Mouse (Mus musculus): ENCODE results near the gene Atp6v0c. TPM values are rescaled to one million over a fixed set of nuclear protein-coding genes. Genes with fewer than 3 reads are reported as not detected.

Gene Atp6v0c
- polyA plus RNA-seq, 1 experiment from 2014 or later = 522 TPM

DNA sequence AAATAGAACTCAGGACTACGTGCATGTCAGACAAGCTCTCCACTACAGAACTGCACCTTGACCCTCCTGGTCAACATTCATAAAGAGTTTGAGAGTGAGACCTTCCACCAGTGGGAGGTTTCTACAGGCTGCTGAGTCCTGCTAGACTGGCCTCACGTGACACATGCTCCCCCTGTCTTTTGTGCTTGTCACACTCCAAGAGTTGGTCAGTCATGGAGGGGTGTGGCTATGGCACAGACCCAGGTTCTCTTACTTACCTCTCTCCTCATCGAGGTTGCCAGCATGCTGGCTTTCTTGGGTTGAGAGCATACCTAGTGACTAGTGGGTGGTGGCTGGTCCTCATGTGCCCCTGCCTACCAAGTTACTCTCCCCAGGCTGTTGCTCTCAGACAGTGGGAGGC lies 15.0 kb downstream of the Atp6v0c start:
- no peak for ATAC-seq (replicated peaks; ENCODE audit: extremely low read depth, insufficient read depth, low FRiP score)
- Histone ChIP-seq H3K9ac (ENCODE audit: low read length) (no peak overlapping the region), H3K4me1 (ENCODE audit: control insufficient read depth, insufficient read depth, low read length) (peaks cover 4% of the 10 kb centered on the region; the same call in 1 of the 2 replicates), H3K4me3 (ENCODE audit: low read length) (no peak overlapping the region), H3K9me3 (replicated peaks; ENCODE audit: control insufficient read depth, low read length) (no peaks in the 10 kb centered on the region), H3K4me2 (ENCODE audit: low read depth, low read length) (no peak overlapping the region), H3K36me3 (ENCODE audit: control insufficient read depth, insufficient read depth) (no peaks in the 10 kb centered on the region; the same call in 1 of the 2 replicates), H3K27ac (ENCODE audit: low read length) (no peak overlapping the region), H3K27me3 (ENCODE audit: control insufficient read depth, insufficient read depth, low read length) (no peaks in the 10 kb centered on the region)
- WGBS = 52% methylated on average over 3 of the region's 3 CpGs

DNA sequence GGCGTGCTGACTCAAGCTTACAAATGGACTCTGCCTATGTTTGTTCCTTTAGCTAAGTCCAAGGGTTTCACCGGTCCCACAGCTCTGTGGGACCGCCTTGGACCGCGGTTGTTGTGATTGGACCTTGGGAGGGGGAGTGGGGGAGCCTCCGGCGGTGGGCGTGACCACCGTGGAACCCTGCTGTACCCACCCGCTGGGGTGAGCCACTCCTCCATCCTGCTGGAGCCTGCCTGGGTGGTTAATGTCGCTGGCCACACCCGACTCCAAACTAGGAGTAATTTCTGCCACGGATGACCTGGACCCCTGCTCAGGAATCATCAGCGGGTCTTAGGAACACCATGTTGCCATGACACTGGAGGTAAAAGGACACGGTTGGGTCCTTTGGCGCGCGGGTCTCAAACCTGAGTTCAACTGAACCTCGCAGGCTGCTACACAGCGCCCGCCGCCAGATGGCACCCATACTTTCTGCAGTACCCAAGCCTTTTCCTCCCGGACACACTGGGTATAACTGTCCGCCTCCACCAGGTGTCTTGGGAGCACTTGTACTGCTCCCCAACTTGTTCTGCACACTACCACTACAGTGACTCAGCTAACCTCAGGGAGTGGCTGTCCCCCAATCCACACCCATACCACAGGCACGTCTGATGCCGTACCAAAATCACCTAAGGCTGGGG lies 17.5 kb downstream of the Atp6v0c start:
- H3K4me2 ChIP-seq (ENCODE audit: low read depth, low read length) = peak overlapping the region; percentile 80
- WGBS = 2% methylated on average over 26 of the region's 26 CpGs
- H3K9me3 ChIP-seq (replicated peaks; ENCODE audit: control insufficient read depth, low read length) = no peaks in the 10 kb centered on the region
- H3K27me3 ChIP-seq (ENCODE audit: control insufficient read depth, insufficient read depth, low read length) = no peaks in the 10 kb centered on the region
- H3K4me1 ChIP-seq (ENCODE audit: control insufficient read depth, insufficient read depth, low read length) = peaks cover 4% of the 10 kb centered on the region; the same call in 1 of the 2 replicates
- H3K27ac ChIP-seq (ENCODE audit: low read length) = no peak overlapping the region
- no peaks in the 10 kb centered on the region; the same call in 1 of the 2 replicates for H3K36me3 ChIP-seq (ENCODE audit: control insufficient read depth, insufficient read depth)
- H3K9ac ChIP-seq (ENCODE audit: low read length) = peak overlapping the region; percentile 58
- ATAC-seq (replicated peaks; ENCODE audit: extremely low read depth, insufficient read depth, low FRiP score) = peak; percentile 90
- H3K4me3 ChIP-seq (ENCODE audit: low read length) = peak overlapping the region; percentile 52

DNA sequence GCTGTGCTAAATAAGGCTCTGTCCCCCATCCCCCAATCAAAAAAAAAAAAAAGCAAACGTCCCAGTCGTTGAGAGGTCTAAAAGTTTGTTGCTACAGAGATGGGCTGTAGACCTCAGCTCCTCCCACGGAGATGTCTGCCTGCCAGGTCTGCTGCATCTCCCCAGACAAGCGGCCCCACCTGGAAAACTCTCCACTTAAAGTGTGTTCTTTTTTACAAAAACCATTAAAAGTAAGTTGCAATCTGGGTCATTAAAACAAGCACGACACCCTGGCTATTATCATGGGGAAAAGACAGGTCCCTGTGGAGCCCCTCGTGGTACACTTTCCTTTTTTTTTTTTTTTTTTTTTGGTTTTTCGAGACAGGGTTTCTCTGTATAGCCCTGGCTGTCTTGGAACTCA lies 18.1 kb downstream of the Atp6v0c start:
- Histone ChIP-seq H3K4me1 (ENCODE audit: control insufficient read depth, insufficient read depth, low read length) (peaks cover 4% of the 10 kb centered on the region; the same call in 1 of the 2 replicates), H3K9ac (ENCODE audit: low read length) (peak overlapping the region; percentile 58), H3K27me3 (ENCODE audit: control insufficient read depth, insufficient read depth, low read length) (no peaks in the 10 kb centered on the region), H3K4me3 (ENCODE audit: low read length) (peak overlapping the region; percentile 52), H3K4me2 (ENCODE audit: low read depth, low read length) (peak overlapping the region; percentile 80), H3K27ac (ENCODE audit: low read length) (no peak overlapping the region), H3K36me3 (ENCODE audit: control insufficient read depth, insufficient read depth) (no peaks in the 10 kb centered on the region), H3K9me3 (replicated peaks; ENCODE audit: control insufficient read depth, low read length) (no peaks in the 10 kb centered on the region)
- ATAC-seq (replicated peaks; ENCODE audit: extremely low read depth, insufficient read depth, low FRiP score) = no peak
- WGBS = 11% methylated on average over 7 of the region's 7 CpGs

DNA sequence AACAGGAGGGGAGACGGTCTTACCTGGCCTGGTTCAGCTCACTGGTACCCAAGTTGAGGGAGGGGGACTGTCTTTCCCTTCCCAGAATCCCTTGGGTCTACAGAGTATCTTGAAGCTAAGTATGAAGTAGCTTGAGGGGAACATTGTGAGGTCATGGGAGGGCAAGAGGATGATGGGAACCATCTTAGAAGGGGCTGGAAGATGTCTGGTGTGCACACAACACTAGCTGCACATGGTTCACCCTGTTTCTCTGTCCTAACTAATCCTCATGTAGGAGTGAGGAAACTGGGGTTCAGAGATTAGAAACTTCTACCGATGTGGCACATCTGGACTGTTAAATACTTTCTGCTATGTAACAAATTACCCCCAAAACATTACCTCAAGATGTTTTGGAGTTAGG lies 18.7 kb downstream of the Atp6v0c start, which contains the start of gene Pdpk1:
TSS of gene Pdpk1 (minus strand) at position 101 of the 400 bp plus-strand sequence.
- no peaks in the 10 kb centered on the region for H3K36me3 ChIP-seq (ENCODE audit: control insufficient read depth, insufficient read depth)
- peak within 1 kb of the TSS; percentile 52 for H3K4me3 ChIP-seq (ENCODE audit: low read length)
- no peaks in the 10 kb centered on the region for H3K9me3 ChIP-seq (replicated peaks; ENCODE audit: control insufficient read depth, low read length)
- no peak for ATAC-seq (replicated peaks; ENCODE audit: extremely low read depth, insufficient read depth, low FRiP score)
- H3K9ac ChIP-seq (ENCODE audit: low read length) = peak within 1 kb of the TSS; percentile 58
- peak within 1 kb of the TSS; percentile 80 for H3K4me2 ChIP-seq (ENCODE audit: low read depth, low read length)
- H3K4me1 ChIP-seq (ENCODE audit: control insufficient read depth, insufficient read depth, low read length) = peaks cover 4% of the 10 kb centered on the region; the same call in 1 of the 2 replicates
- H3K27ac ChIP-seq (ENCODE audit: low read length) = no peak within 1 kb of the TSS
- 85% methylated on average over 2 of the region's 2 CpGs for WGBS
- H3K27me3 ChIP-seq (ENCODE audit: control insufficient read depth, insufficient read depth, low read length) = no peaks in the 10 kb centered on the region

DNA sequence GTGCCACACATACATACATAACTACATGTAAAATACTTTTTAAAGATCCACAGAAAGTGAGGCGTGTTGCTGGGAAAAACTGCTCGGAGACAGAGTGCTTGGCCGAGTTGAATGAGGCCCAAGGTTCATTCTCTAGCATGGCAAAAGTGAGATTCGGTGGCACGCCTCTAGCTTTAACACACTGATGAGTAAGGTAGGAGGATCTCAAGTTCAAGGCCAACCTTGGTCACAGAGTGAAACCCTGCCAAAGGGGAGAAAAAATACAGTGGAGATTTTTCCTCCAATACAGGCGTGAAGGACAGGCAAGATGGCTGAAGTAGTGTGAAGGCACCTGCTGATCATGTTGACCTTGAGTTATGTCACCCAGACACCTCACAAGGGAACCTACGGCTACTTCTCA lies 20.1 kb downstream of the Atp6v0c start:
- Histone ChIP-seq H3K27ac (ENCODE audit: low read length) (no peak overlapping the region), H3K9ac (ENCODE audit: low read length) (no peak overlapping the region), H3K4me2 (ENCODE audit: low read depth, low read length) (no peak overlapping the region), H3K4me3 (ENCODE audit: low read length) (no peak overlapping the region), H3K36me3 (ENCODE audit: control insufficient read depth, insufficient read depth) (no peaks in the 10 kb centered on the region), H3K4me1 (ENCODE audit: control insufficient read depth, insufficient read depth, low read length) (peaks cover 4% of the 10 kb centered on the region; the same call in 1 of the 2 replicates), H3K9me3 (replicated peaks; ENCODE audit: control insufficient read depth, low read length) (no peaks in the 10 kb centered on the region), H3K27me3 (ENCODE audit: control insufficient read depth, insufficient read depth, low read length) (no peaks in the 10 kb centered on the region)
- 86% methylated on average over 7 of the region's 7 CpGs for WGBS
- ATAC-seq (replicated peaks; ENCODE audit: extremely low read depth, insufficient read depth, low FRiP score) = no peak

DNA sequence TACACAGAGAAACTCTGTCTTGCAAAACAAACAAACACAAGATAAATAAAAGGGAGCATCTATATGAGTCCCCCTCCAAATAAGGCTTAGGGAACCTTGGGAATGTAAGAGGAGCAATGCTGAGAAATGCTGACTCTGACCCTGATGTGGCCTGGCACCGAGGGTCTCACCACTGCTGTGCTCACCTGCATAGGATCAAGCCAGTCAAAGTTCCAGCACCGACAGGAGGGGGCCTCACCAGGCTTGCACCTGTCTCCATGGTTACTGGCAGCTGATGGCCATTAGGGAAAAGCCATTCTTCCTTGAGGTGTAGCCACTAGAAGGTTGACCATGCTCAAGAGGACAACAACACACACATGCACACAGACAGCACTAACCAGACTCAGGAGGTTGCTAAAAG lies 26.6 kb downstream of the Atp6v0c start:
- no peak for ATAC-seq (replicated peaks; ENCODE audit: extremely low read depth, insufficient read depth, low FRiP score)
- H3K4me3 ChIP-seq (ENCODE audit: low read length) = no peak overlapping the region
- WGBS = 34% methylated on average over 2 of the region's 2 CpGs
- no peaks in the 10 kb centered on the region for H3K36me3 ChIP-seq (ENCODE audit: control insufficient read depth, insufficient read depth)
- H3K9me3 ChIP-seq (replicated peaks; ENCODE audit: control insufficient read depth, low read length) = no peaks in the 10 kb centered on the region
- no peak overlapping the region for H3K4me2 ChIP-seq (ENCODE audit: low read depth, low read length)
- no peak overlapping the region for H3K27ac ChIP-seq (ENCODE audit: low read length)
- peaks cover 16% of the 10 kb centered on the region for H3K4me1 ChIP-seq (ENCODE audit: control insufficient read depth, insufficient read depth, low read length)
- no peak overlapping the region for H3K9ac ChIP-seq (ENCODE audit: low read length)
- H3K27me3 ChIP-seq (ENCODE audit: control insufficient read depth, insufficient read depth, low read length) = no peaks in the 10 kb centered on the region

DNA sequence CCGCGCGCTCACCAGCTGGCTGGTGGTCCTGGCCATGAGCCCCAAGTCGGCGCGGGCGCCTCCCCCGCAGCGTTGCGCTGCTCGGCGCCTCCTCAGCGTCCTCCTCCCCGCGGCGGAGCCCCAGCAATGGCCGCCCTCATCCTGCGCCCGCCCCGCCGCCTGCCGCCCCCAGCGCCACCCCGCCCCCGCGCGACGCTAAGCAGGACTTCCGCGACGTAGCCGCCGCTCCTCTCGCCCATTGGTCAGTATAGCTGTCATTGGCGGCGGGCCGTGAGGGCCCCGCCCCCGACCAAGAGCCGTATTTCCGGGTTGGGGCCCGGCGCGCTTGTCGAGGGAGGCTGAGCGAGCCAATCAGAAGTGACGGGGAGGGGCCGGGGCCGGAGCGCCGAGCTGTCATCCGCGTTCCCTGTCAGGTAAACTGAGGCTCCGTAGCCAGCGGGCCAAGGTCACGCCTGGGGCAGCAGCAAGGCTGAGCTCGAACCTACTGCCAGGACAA lies 28.0 kb downstream of the Atp6v0c start:
- peak overlapping the region; percentile 74 for H3K4me2 ChIP-seq (ENCODE audit: low read depth, low read length)
- peak overlapping the region; percentile 95 for H3K9ac ChIP-seq (ENCODE audit: low read length)

DNA sequence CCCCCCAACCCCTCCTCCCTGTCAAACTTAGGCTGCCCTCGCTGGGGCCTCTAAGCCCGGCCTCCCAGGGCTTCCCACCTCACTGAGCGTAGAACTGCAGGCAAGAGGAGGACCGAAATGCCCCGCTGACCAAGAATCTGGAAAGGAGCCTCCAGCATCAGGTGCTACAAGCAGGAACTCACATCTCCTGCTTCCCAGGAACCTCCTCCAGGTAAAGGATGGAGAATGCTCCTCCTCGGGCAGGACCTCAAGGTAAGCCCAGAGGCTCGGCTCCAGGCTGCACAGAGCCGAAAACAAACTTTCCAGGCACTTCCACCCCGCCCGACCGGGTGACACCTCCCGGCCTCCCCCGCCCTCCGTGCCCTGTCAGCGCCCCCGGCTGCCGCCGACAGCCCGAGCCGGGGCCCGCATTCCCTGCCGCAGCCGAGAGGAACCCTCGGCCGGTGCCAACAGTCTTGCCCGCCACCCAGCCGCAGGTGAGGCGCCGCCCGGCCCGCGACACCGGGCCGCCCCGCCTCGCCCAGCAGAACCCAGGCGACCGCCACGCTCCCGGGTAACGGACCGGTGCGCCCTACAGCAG lies 28.6 kb downstream of the Atp6v0c start:
- ATAC-seq (replicated peaks; ENCODE audit: extremely low read depth, insufficient read depth, low FRiP score) = peak; percentile 52
- under 1% methylated on average over 35 of the region's 43 CpGs for WGBS
- H3K36me3 ChIP-seq (ENCODE audit: control insufficient read depth, insufficient read depth) = no peaks in the 10 kb centered on the region
- peak overlapping the region; percentile 95 for H3K9ac ChIP-seq (ENCODE audit: low read length)
- peaks cover 23% of the 10 kb centered on the region for H3K4me1 ChIP-seq (ENCODE audit: control insufficient read depth, insufficient read depth, low read length)
- peak overlapping the region; percentile 69 for H3K4me2 ChIP-seq (ENCODE audit: low read depth, low read length)
- H3K27ac ChIP-seq (ENCODE audit: low read length) = peak overlapping the region; percentile 92
- no peaks in the 10 kb centered on the region for H3K27me3 ChIP-seq (ENCODE audit: control insufficient read depth, insufficient read depth, low read length)
- H3K9me3 ChIP-seq (replicated peaks; ENCODE audit: control insufficient read depth, low read length) = no peaks in the 10 kb centered on the region
- peak overlapping the region; percentile 89 for H3K4me3 ChIP-seq (ENCODE audit: low read length)

More for the DNA sequence above, 28.0 kb downstream of the Atp6v0c start:
- no peaks in the 10 kb centered on the region for H3K27me3 ChIP-seq (ENCODE audit: control insufficient read depth, insufficient read depth, low read length)
- peak; percentile 97 for ATAC-seq (replicated peaks; ENCODE audit: extremely low read depth, insufficient read depth, low FRiP score)
- H3K4me1 ChIP-seq (ENCODE audit: control insufficient read depth, insufficient read depth, low read length) = peaks cover 23% of the 10 kb centered on the region
- peak overlapping the region; percentile 92 for H3K27ac ChIP-seq (ENCODE audit: low read length)
- H3K9me3 ChIP-seq (replicated peaks; ENCODE audit: control insufficient read depth, low read length) = no peaks in the 10 kb centered on the region
- WGBS = under 1% methylated on average over 55 of the region's 57 CpGs
- peak overlapping the region; percentile 89 for H3K4me3 ChIP-seq (ENCODE audit: low read length)
- H3K36me3 ChIP-seq (ENCODE audit: control insufficient read depth, insufficient read depth) = no peaks in the 10 kb centered on the region

DNA sequence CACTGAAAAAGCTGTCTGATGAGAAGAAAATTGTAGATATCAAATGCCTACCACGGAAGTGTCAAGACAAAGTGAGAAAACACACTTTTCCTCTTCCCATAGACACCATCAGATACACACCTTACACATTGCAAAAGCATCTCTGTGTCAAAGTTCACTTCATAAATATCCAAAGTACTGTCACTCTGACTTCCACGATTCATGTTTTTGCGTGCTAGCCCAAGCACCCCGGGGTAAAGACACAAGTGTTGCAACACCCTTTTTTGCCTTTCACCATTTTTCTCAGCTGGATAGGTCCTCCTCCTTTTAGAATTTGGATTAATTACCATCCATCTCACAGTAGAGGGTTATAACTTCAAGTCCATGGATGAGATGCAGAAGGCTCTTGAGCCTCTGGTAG lies 29.5 kb downstream of the Atp6v0c start:
- 82% methylated on average over 4 of the region's 4 CpGs for WGBS

More for the DNA sequence above, 29.5 kb downstream of the Atp6v0c start:
- no peaks in the 10 kb centered on the region for H3K9me3 ChIP-seq (replicated peaks; ENCODE audit: control insufficient read depth, low read length)
- H3K4me1 ChIP-seq (ENCODE audit: control insufficient read depth, insufficient read depth, low read length) = peaks cover 23% of the 10 kb centered on the region
- peak overlapping the region; percentile 69 for H3K4me2 ChIP-seq (ENCODE audit: low read depth, low read length)
- ATAC-seq (replicated peaks; ENCODE audit: extremely low read depth, insufficient read depth, low FRiP score) = no peak
- H3K27ac ChIP-seq (ENCODE audit: low read length) = no peak overlapping the region
- H3K9ac ChIP-seq (ENCODE audit: low read length) = peak overlapping the region; percentile 95
- peak overlapping the region; percentile 89 for H3K4me3 ChIP-seq (ENCODE audit: low read length)
- no peaks in the 10 kb centered on the region for H3K36me3 ChIP-seq (ENCODE audit: control insufficient read depth, insufficient read depth)
- no peaks in the 10 kb centered on the region for H3K27me3 ChIP-seq (ENCODE audit: control insufficient read depth, insufficient read depth, low read length)

Measured in heart, embryonic 16.5 days (tissue).